8 mouse cellular contexts compared by ENCODE assay signal in genomic region chr8:120497503-120497946, GRCm38 (mm10).
DNase-seq lines count a peak whose midpoint lies in the region; ATAC-seq and TF ChIP-seq lines count a peak whose summit lies in the region.

No protein-coding gene starts in this region.

- H3K9me3 ChIP-seq in kidney, embryonic 16.5 days (ENCODE audit: low read length) = no peaks in the 10 kb centered on the region
- H3K9me3 ChIP-seq in forebrain, embryonic 12.5 days = no peaks in the 10 kb centered on the region
- no peaks in the 10 kb centered on the region for H3K9me3 ChIP-seq in liver, postnatal 0 days (ENCODE audit: low read length)

- WGBS in kidney, embryonic 16.5 days = 29% methylated on average over 11 of the region's 11 CpGs
- 7% methylated on average over 11 of the region's 11 CpGs for WGBS in forebrain, embryonic 12.5 days
- 30% methylated on average over 11 of the region's 11 CpGs for WGBS in liver, postnatal 0 days (ENCODE audit: insufficient replicate concordance)
- 7% methylated on average over 11 of the region's 11 CpGs for WGBS in thymus, adult 2 months

- H3K4me2 ChIP-seq in kidney, embryonic 16.5 days (replicated peaks; ENCODE audit: low read depth, low read length) = no peak overlapping the region; the same call in 1 of the 2 replicates
- peak overlapping the region; percentile 50 for H3K4me2 ChIP-seq in forebrain, embryonic 12.5 days
- H3K4me2 ChIP-seq in liver, postnatal 0 days (ENCODE audit: low read depth, low read length) = peak overlapping the region; percentile 75

- no peak overlapping the region for H3K4me3 ChIP-seq in kidney, embryonic 16.5 days (ENCODE audit: low read length)
- H3K4me3 ChIP-seq in forebrain, embryonic 12.5 days (replicated peaks) = peak overlapping the region; percentile 8; the same call in 1 of the 2 replicates
- no peak overlapping the region for H3K4me3 ChIP-seq in liver, postnatal 0 days (ENCODE audit: low read depth, low read length)
- no peak overlapping the region; the same call in 1 of the 2 replicates for H3K4me3 ChIP-seq in thymus, adult 2 months (ENCODE audit: control insufficient read depth, insufficient read depth, low read length)

- H3K27ac ChIP-seq in kidney, embryonic 16.5 days (ENCODE audit: low read length) = 0 out of 2 replicates have a peak overlapping the region, but pooled peaks have one; percentile 83
- H3K27ac ChIP-seq in forebrain, embryonic 12.5 days = peak overlapping the region; percentile 83
- peak overlapping the region; percentile 92; the same call in 1 of the 2 replicates for H3K27ac ChIP-seq in liver, postnatal 0 days (ENCODE audit: low read depth)
- H3K27ac ChIP-seq in thymus, adult 2 months (ENCODE audit: control insufficient read depth, insufficient read depth, low read length) = peak overlapping the region; percentile 80

- peaks cover 88% of the 10 kb centered on the region for H3K4me1 ChIP-seq in kidney, embryonic 16.5 days (ENCODE audit: insufficient read depth, low read length)
- peaks cover 96% of the 10 kb centered on the region for H3K4me1 ChIP-seq in forebrain, embryonic 12.5 days
- H3K4me1 ChIP-seq in liver, postnatal 0 days (ENCODE audit: insufficient read depth) = peaks cover 93% of the 10 kb centered on the region
- peaks cover 85% of the 10 kb centered on the region for H3K4me1 ChIP-seq in thymus, adult 2 months (replicated peaks; ENCODE audit: control insufficient read depth, insufficient read depth, low read length)

- ATAC-seq in kidney, embryonic 16.5 days (ENCODE audit: low FRiP score, low TSS enrichment) = no peak
- peak; percentile 44 for ATAC-seq in forebrain, embryonic 12.5 days (ENCODE audit: low FRiP score)
- ATAC-seq in liver, postnatal 0 days = no peak

- no peak for TF ChIP-seq EP300 in liver, postnatal 0 days (IDR thresholded peaks at IDR 0.05; ENCODE audit: low read depth)

- no peak for TF ChIP-seq CTCF in liver, postnatal 0 days (IDR thresholded peaks at IDR 0.05; ENCODE audit: low read depth)
- 0 out of 2 replicates have a peak, but pooled peaks have one; percentile 47 for TF ChIP-seq CTCF in thymus, adult 2 months (IDR thresholded peaks at IDR 0.05; ENCODE audit: borderline replicate concordance, control insufficient read depth, extremely low read depth, insufficient read depth, low read length, poor library complexity)

- no peak for TF ChIP-seq POLR2A in thymus, adult 2 months (IDR thresholded peaks at IDR 0.05; ENCODE audit: control insufficient read depth, extremely low read depth, insufficient read depth, low read length, poor library complexity)

- DNase-seq in kidney, postnatal 14 days = no peak
- DNase-seq in liver, postnatal 0 days = no peak
- DNase-seq in thymus, adult 2 months = peak; percentile 88
- DNase-seq in gastrocnemius, postnatal 10 days = no peak
- no peak for DNase-seq in right cerebral cortex, postnatal 25 days
- DNase-seq in adipocyte (ENCODE audit: low spot score) = no peak

- no peaks in the 10 kb centered on the region for H3K36me3 ChIP-seq in kidney, embryonic 16.5 days (ENCODE audit: insufficient read depth, low read length)
- no peaks in the 10 kb centered on the region for H3K36me3 ChIP-seq in forebrain, embryonic 12.5 days (replicated peaks)
- H3K36me3 ChIP-seq in liver, postnatal 0 days (replicated peaks; ENCODE audit: insufficient read depth, low read length) = no peaks in the 10 kb centered on the region
- no peaks in the 10 kb centered on the region for H3K36me3 ChIP-seq in thymus, adult 2 months (ENCODE audit: control insufficient read depth, insufficient read depth, low read length)

- peak overlapping the region; percentile 9 for H3K9ac ChIP-seq in kidney, embryonic 16.5 days (replicated peaks; ENCODE audit: low read length)
- H3K9ac ChIP-seq in forebrain, embryonic 12.5 days = peak overlapping the region; percentile 45; the same call in 1 of the 2 replicates
- peak overlapping the region; percentile 41 for H3K9ac ChIP-seq in liver, postnatal 0 days (replicated peaks)

- no peaks in the 10 kb centered on the region for H3K27me3 ChIP-seq in kidney, embryonic 16.5 days (ENCODE audit: insufficient read depth, low read length)
- peaks cover 4% of the 10 kb centered on the region; the same call in 1 of the 2 replicates for H3K27me3 ChIP-seq in forebrain, embryonic 12.5 days
- no peaks in the 10 kb centered on the region for H3K27me3 ChIP-seq in liver, postnatal 0 days (ENCODE audit: insufficient read depth, low read length)
- no peaks in the 10 kb centered on the region for H3K27me3 ChIP-seq in thymus, adult 2 months (ENCODE audit: control insufficient read depth, insufficient read depth, low read length)
